Mouse (Mus musculus) gastrocnemius, adult 2 months (tissue): ENCODE data around the gene Mafb. TPM values are rescaled to one million over a fixed set of nuclear protein-coding genes. Genes with fewer than 3 reads are reported as not detected.

Experiments used
- DNase-seq: peaks from one replicate; pipeline ENCODE4 v3.0.0; 2022
- H3K27ac ChIP-seq: fragments of 200-600 bp; 2 replicates; pipeline ENCODE4 v1.8.1; 2022; ENCODE audit warnings: mild to moderate bottlenecking
- H3K4me3 ChIP-seq: fragments of 200-600 bp; 2 replicates; pipeline ENCODE4 v1.8.1; 2022; ENCODE audit warnings: mild to moderate bottlenecking, moderate library complexity
- CTCF ChIP-seq: fragments of 200-600 bp; IDR thresholded peaks from 2 replicates; pipeline ENCODE4 v1.8.1; 2022; ENCODE audit warnings: antibody characterized with exemption, mild to moderate bottlenecking, moderate library complexity
- intact Hi-C: fragments of 180-260 bp; cut with DNase I; formaldehyde crosslinking; loops from one replicate; pipeline ENCODE4 v1.15.1; 2025
- total RNA-seq, 2 experiments: library from RNA; stranded (reverse); gene quantifications; 2 replicates each; pipeline ENCODE4 v1.2.3; 2021

The Mafb gene
- total RNA-seq, 2 experiments from 2014 or later, result 86.4 to 94.2 TPM

- no peak overlapping the region for H3K27ac ChIP-seq
- intact Hi-C loops, result loop anchor here (10.0 kb wide), 1 partner anchor 199 kb away; no protein-coding TSS in a partner anchor
- H3K4me3 ChIP-seq, result no peak overlapping the region
- TF ChIP-seq CTCF, result no peak
- DNase-seq, result no peak
These were observed 9.4 kb upstream of the Mafb start for GRCm38 (mm10) chr2:160376236-160376635.

DNA sequence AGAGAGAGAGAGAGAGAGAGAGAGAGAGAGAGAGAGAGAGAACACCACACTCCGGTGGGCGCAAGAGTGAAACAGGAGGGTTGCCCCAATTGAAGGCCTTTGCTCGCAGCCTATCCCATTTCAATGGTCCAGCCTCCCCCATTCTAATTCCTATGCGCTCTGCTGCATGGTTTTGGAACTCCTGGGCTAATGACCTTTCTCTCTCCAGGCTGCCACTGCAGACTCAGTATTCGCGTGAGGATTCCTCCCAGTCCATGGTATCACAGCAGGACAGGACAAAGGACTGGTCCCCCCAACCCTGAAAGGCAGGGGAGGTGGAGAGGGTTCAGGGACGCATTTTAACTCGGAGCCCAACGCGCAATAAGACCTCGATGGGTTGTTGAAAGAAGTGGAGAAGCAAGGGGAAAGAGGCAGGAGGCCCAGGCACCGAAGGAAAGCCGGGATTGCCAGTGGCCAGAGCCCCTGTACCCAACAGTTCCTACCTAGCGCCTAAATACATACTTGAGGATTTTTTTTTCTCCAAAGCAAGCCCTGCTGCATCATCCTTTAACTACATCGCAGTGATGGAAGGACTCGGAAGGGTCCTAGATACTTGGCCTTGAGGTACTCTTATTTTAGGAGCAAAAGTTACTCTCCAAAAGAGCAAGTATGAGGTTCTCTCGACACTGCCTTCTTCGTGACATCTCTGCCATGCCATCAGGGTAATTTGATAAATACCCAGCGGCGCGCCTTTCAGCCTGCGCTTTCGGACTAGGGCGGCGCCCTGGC, 3.0 kb upstream of the Mafb start:
- TF ChIP-seq CTCF, result no peak

DNA sequence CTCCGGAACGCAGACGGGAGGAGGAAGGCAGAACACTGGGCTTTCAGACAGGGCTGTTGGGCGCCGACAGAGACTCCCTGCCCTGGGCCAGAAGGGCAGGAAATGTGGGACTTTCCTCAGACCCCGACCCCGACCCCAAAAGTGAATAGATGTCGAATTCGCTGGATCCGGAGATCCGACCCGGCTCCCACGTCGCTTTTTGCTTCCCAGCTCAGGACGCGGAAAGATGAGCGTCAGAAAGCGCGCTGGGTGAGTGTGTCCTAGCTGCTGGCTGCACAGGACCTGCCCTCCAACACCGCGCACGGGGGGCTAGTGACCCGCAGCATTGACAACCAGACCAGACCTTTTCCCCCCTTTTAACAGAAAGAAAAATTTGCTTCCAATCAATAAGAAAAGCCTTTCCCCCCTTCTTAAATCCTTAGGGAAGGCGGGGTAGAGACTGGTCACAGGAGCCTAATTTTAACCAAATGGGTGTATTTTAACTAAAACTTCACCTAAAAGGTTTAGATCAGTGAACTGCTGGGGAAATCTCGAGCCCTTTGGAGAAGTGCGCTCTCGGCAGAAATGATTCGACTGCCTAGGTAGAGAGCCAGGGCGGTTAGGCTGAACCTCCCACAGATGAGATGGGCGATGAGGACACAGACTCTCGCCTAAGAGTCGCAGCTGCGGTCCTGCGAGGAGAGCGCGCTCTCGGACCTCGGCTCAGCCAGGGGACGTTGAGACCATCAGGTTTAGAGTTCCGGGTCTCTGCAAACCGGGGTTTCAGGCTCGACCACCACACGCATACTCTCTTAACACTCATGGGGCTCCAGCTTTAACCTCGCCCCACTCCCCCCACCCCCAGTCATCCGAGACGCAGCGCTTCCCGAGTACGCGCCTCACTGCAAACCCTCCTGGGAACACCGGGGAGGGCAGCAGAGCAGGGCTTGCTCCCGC, 1.8 kb upstream of the Mafb start:
- H3K27ac ChIP-seq, result 0 out of 2 replicates have a peak overlapping the region, but pooled peaks have one; percentile 12
- DNase-seq, result no peak

More for the DNA sequence above, 3.0 kb upstream of the Mafb start:
- intact Hi-C loops, result loop anchor here (2.0 to 10.0 kb wide), 6 partner anchors 198 to 1315 kb away; no protein-coding TSS in a partner anchor
- no peak for DNase-seq
- peak overlapping the region; percentile 94; the same call in 1 of the 2 replicates for H3K4me3 ChIP-seq
- no peak overlapping the region for H3K27ac ChIP-seq

GRCm38 (mm10) chr2:160367448-160368208, 763 bp upstream of the Mafb start:
- intact Hi-C loops, result loop anchor here (2.0 to 10.0 kb wide), 5 partner anchors 195 to 1313 kb away; no protein-coding TSS in a partner anchor
- Histone ChIP-seq H3K4me3 (peak overlapping the region; percentile 94), H3K27ac (peak overlapping the region; percentile 95)
- no peak; the same call in 1 of the 2 replicates for TF ChIP-seq CTCF
- peak; percentile 92 for DNase-seq

More for the DNA sequence above, 1.8 kb upstream of the Mafb start:
- peak overlapping the region; percentile 94 for H3K4me3 ChIP-seq
- intact Hi-C loops, result loop anchor here (2.0 to 10.0 kb wide), 5 partner anchors 196 to 1314 kb away; no protein-coding TSS in a partner anchor
- TF ChIP-seq CTCF, result no peak

DNA sequence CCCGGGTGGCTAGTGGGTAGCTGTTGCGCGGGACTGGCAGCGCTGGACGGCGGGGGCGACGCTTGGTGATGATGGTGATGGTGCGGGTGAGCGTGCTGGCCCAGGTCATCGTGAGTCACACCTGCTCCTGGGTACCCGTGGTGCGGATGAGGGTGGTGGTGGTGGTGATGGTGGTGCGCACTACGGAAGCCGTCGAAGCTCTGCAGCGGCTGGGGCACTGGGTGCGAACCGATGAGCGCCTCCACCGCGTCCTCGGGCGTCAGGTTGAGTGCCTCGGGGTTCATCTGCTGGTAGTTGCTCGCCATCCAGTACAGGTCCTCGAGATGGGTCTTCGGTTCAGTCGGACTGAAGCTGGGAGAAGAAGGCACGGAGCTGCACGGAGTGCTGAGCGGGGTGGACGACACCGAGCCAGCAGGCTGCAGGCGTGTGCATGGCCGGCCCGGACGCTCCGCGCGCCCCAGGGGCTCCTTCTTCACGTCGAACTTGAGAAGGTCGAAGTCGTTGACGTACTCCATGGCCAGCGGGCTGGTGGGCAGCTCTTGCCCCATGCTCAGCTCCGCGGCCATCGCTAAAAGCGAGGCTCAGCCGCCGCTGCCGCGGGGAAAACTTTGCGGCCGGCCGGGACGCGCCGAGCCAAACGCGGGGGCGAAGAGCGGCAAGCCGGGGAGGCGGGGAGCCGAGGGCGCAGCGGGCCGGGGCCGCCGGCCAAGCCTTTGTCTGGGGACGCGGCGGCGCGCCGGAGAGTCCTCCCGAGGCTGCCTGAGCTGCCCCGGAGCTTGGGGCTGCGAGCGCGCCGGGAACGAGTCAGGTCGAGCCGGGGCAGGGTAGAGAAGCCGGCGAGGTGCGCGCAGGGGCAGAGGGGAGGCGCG, 520 bp downstream of the Mafb start:
- intact Hi-C loops, result loop anchor here (5.0 to 10.0 kb wide), 4 partner anchors 194 to 1312 kb away; no protein-coding TSS in a partner anchor
- Histone ChIP-seq H3K27ac (peak overlapping the region; percentile 95), H3K4me3 (peak overlapping the region; percentile 94)
- no peak for DNase-seq
- no peak for TF ChIP-seq CTCF

- TF ChIP-seq CTCF, result no peak
- H3K27ac ChIP-seq, result peak overlapping the region; percentile 95
- peak overlapping the region; percentile 94 for H3K4me3 ChIP-seq
- intact Hi-C loops, result loop anchor here (2.0 to 10.0 kb wide), 5 partner anchors 33 to 1311 kb away; no protein-coding TSS in a partner anchor
- DNase-seq, result peak; percentile 77
These were observed 1.6 kb downstream of the Mafb start for GRCm38 (mm10) chr2:160365107-160365911.

- no peak for TF ChIP-seq CTCF
- DNase-seq, result no peak
- intact Hi-C loops, result loop anchor here (2.0 to 10.0 kb wide), 5 partner anchors 32 to 1310 kb away; no protein-coding TSS in a partner anchor
- H3K27ac ChIP-seq, result peak overlapping the region; percentile 95
- H3K4me3 ChIP-seq, result peak overlapping the region; percentile 94
These were observed 2.2 kb downstream of the Mafb start for GRCm38 (mm10) chr2:160364666-160365065.

- DNase-seq, result no peak
- TF ChIP-seq CTCF, result no peak
- H3K4me3 ChIP-seq, result peak overlapping the region; percentile 94
- intact Hi-C loops, result loop anchor here (2.0 to 10.0 kb wide), 2 partner anchors 31 to 1309 kb away; no protein-coding TSS in a partner anchor
- peak overlapping the region; percentile 95 for H3K27ac ChIP-seq
These were observed 2.7 kb downstream of the Mafb start for GRCm38 (mm10) chr2:160364128-160364650.

DNA sequence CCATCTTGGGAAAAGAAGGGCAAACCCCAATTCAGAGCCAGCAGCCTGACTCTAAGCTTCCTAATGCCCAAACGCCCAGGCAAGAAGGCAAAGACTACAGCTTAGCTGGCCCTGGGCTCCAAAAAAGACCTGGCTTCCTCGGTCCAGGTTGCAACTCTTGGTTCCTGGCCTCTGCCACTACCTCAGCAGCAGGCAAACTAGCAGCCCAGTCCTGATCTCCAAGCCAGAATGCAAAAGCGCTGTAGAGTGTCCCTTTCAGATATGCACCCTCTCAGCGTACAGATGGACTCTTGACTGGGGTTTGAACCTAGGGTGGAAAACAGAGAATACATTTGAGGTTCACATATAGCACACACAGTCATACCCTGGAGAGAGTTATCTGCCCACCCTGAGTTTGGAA, 3.7 kb downstream of the Mafb start:
- no peak for DNase-seq
- Histone ChIP-seq H3K27ac (no peak overlapping the region), H3K4me3 (peak overlapping the region; percentile 94)
- intact Hi-C loops, result loop anchor here (10.0 kb wide), 1 partner anchor 1308 kb away; no protein-coding TSS in a partner anchor
- TF ChIP-seq CTCF, result no peak
